Mouse (Mus musculus): ENCODE measurements around the gene Dnaja3. TPM values are rescaled to one million over a fixed set of nuclear protein-coding genes. Genes with fewer than 3 reads are reported as not detected.

The Dnaja3 gene
- polyA plus RNA-seq, 1 experiment from 2014 or later: 88.7 TPM

- 54% methylated on average over 7 of the region's 7 CpGs for WGBS
- no peaks in the 10 kb centered on the region for H3K9me3 ChIP-seq (replicated peaks; ENCODE audit: control insufficient read depth, low read length)
- ATAC-seq (replicated peaks; ENCODE audit: extremely low read depth, insufficient read depth, low FRiP score): no peak
- no peaks in the 10 kb centered on the region for H3K36me3 ChIP-seq (ENCODE audit: control insufficient read depth, insufficient read depth)
- H3K4me3 ChIP-seq (ENCODE audit: low read length): no peak overlapping the region
- H3K27me3 ChIP-seq (ENCODE audit: control insufficient read depth, insufficient read depth, low read length): no peaks in the 10 kb centered on the region
- H3K4me2 ChIP-seq (ENCODE audit: low read depth, low read length): 0 out of 2 replicates have a peak overlapping the region, but pooled peaks have one; percentile 8
- peak overlapping the region; percentile 6 for H3K27ac ChIP-seq (ENCODE audit: low read length)
- H3K4me1 ChIP-seq (ENCODE audit: control insufficient read depth, insufficient read depth, low read length): peaks cover 77% of the 10 kb centered on the region
- no peak overlapping the region for H3K9ac ChIP-seq (ENCODE audit: low read length)
Measured at GRCm38 (mm10) chr16:4597296-4597695, 42.5 kb upstream of the Dnaja3 start.

- Histone ChIP-seq H3K9me3 (replicated peaks; ENCODE audit: control insufficient read depth, low read length) (no peaks in the 10 kb centered on the region), H3K27ac (ENCODE audit: low read length) (no peak overlapping the region), H3K9ac (ENCODE audit: low read length) (no peak overlapping the region; the same call in 1 of the 2 replicates), H3K4me3 (ENCODE audit: low read length) (no peak overlapping the region), H3K27me3 (ENCODE audit: control insufficient read depth, insufficient read depth, low read length) (no peaks in the 10 kb centered on the region), H3K4me2 (ENCODE audit: low read depth, low read length) (no peak overlapping the region), H3K4me1 (ENCODE audit: control insufficient read depth, insufficient read depth, low read length) (peaks cover 78% of the 10 kb centered on the region), H3K36me3 (ENCODE audit: control insufficient read depth, insufficient read depth) (no peaks in the 10 kb centered on the region)
- ATAC-seq (replicated peaks; ENCODE audit: extremely low read depth, insufficient read depth, low FRiP score): no peak
- WGBS: 76% methylated on average over 5 of the region's 5 CpGs
Measured at GRCm38 (mm10) chr16:4598041-4598440, 41.7 kb upstream of the Dnaja3 start.

GRCm38 (mm10) chr16:4598891-4599543 lies 40.8 kb upstream of the Dnaja3 start:
- peak overlapping the region; percentile 38; the same call in 1 of the 2 replicates for H3K9ac ChIP-seq (ENCODE audit: low read length)

GRCm38 (mm10) chr16:4599616-4600015 lies 40.2 kb upstream of the Dnaja3 start:
- 85% methylated on average over 3 of the region's 3 CpGs for WGBS
- no peak overlapping the region for H3K4me2 ChIP-seq (ENCODE audit: low read depth, low read length)
- no peaks in the 10 kb centered on the region for H3K36me3 ChIP-seq (ENCODE audit: control insufficient read depth, insufficient read depth)
- H3K27ac ChIP-seq (ENCODE audit: low read length): no peak overlapping the region
- peaks cover 90% of the 10 kb centered on the region for H3K4me1 ChIP-seq (ENCODE audit: control insufficient read depth, insufficient read depth, low read length)
- H3K4me3 ChIP-seq (ENCODE audit: low read length): no peak overlapping the region
- ATAC-seq (replicated peaks; ENCODE audit: extremely low read depth, insufficient read depth, low FRiP score): no peak
- H3K9me3 ChIP-seq (replicated peaks; ENCODE audit: control insufficient read depth, low read length): no peaks in the 10 kb centered on the region
- no peak overlapping the region for H3K9ac ChIP-seq (ENCODE audit: low read length)
- no peaks in the 10 kb centered on the region for H3K27me3 ChIP-seq (ENCODE audit: control insufficient read depth, insufficient read depth, low read length)

More at GRCm38 (mm10) chr16:4598891-4599543, 40.8 kb upstream of the Dnaja3 start:
- Histone ChIP-seq H3K27ac (ENCODE audit: low read length) (peak overlapping the region; percentile 34), H3K9me3 (replicated peaks; ENCODE audit: control insufficient read depth, low read length) (no peaks in the 10 kb centered on the region), H3K4me2 (ENCODE audit: low read depth, low read length) (no peak overlapping the region), H3K27me3 (ENCODE audit: control insufficient read depth, insufficient read depth, low read length) (no peaks in the 10 kb centered on the region), H3K36me3 (ENCODE audit: control insufficient read depth, insufficient read depth) (no peaks in the 10 kb centered on the region), H3K4me3 (ENCODE audit: low read length) (no peak overlapping the region), H3K4me1 (ENCODE audit: control insufficient read depth, insufficient read depth, low read length) (peaks cover 84% of the 10 kb centered on the region)
- WGBS: 31% methylated on average over 6 of the region's 6 CpGs
- ATAC-seq (replicated peaks; ENCODE audit: extremely low read depth, insufficient read depth, low FRiP score): no peak

- no peak overlapping the region for H3K4me3 ChIP-seq (ENCODE audit: low read length)
- H3K9ac ChIP-seq (ENCODE audit: low read length): peak overlapping the region; percentile 38
- no peaks in the 10 kb centered on the region for H3K27me3 ChIP-seq (ENCODE audit: control insufficient read depth, insufficient read depth, low read length)
- peak overlapping the region; percentile 61 for H3K27ac ChIP-seq (ENCODE audit: low read length)
- peaks cover 93% of the 10 kb centered on the region for H3K4me1 ChIP-seq (ENCODE audit: control insufficient read depth, insufficient read depth, low read length)
- no peaks in the 10 kb centered on the region for H3K9me3 ChIP-seq (replicated peaks; ENCODE audit: control insufficient read depth, low read length)
- H3K36me3 ChIP-seq (ENCODE audit: control insufficient read depth, insufficient read depth): no peaks in the 10 kb centered on the region
- no peak for ATAC-seq (replicated peaks; ENCODE audit: extremely low read depth, insufficient read depth, low FRiP score)
- WGBS: 63% methylated on average over 9 of the region's 9 CpGs
- H3K4me2 ChIP-seq (ENCODE audit: low read depth, low read length): no peak overlapping the region
Measured at GRCm38 (mm10) chr16:4600701-4601310, 39.0 kb upstream of the Dnaja3 start.

- 15% methylated on average over 3 of the region's 3 CpGs for WGBS
- H3K4me2 ChIP-seq (ENCODE audit: low read depth, low read length): no peak overlapping the region
- H3K36me3 ChIP-seq (ENCODE audit: control insufficient read depth, insufficient read depth): no peaks in the 10 kb centered on the region
- H3K9ac ChIP-seq (ENCODE audit: low read length): peak overlapping the region; percentile 37
- H3K4me1 ChIP-seq (ENCODE audit: control insufficient read depth, insufficient read depth, low read length): peaks cover 93% of the 10 kb centered on the region
- no peak overlapping the region for H3K4me3 ChIP-seq (ENCODE audit: low read length)
- H3K27me3 ChIP-seq (ENCODE audit: control insufficient read depth, insufficient read depth, low read length): no peaks in the 10 kb centered on the region
- peak overlapping the region; percentile 85 for H3K27ac ChIP-seq (ENCODE audit: low read length)
- ATAC-seq (replicated peaks; ENCODE audit: extremely low read depth, insufficient read depth, low FRiP score): no peak
- H3K9me3 ChIP-seq (replicated peaks; ENCODE audit: control insufficient read depth, low read length): no peaks in the 10 kb centered on the region
Measured at GRCm38 (mm10) chr16:4602189-4602588, 37.6 kb upstream of the Dnaja3 start.

- Histone ChIP-seq H3K27me3 (ENCODE audit: control insufficient read depth, insufficient read depth, low read length) (no peaks in the 10 kb centered on the region), H3K4me3 (ENCODE audit: low read length) (no peak overlapping the region), H3K4me2 (ENCODE audit: low read depth, low read length) (peak overlapping the region; percentile 8), H3K36me3 (ENCODE audit: control insufficient read depth, insufficient read depth) (no peaks in the 10 kb centered on the region), H3K27ac (ENCODE audit: low read length) (peak overlapping the region; percentile 85), H3K4me1 (ENCODE audit: control insufficient read depth, insufficient read depth, low read length) (peaks cover 92% of the 10 kb centered on the region), H3K9ac (ENCODE audit: low read length) (peak overlapping the region; percentile 61), H3K9me3 (replicated peaks; ENCODE audit: control insufficient read depth, low read length) (no peaks in the 10 kb centered on the region)
- peak; percentile 53 for ATAC-seq (replicated peaks; ENCODE audit: extremely low read depth, insufficient read depth, low FRiP score)
- WGBS: 11% methylated on average over 7 of the region's 7 CpGs
Measured at GRCm38 (mm10) chr16:4602766-4603452, 36.9 kb upstream of the Dnaja3 start.

GRCm38 (mm10) chr16:4603453-4603837 lies 36.3 kb upstream of the Dnaja3 start:
- H3K4me2 ChIP-seq (ENCODE audit: low read depth, low read length): peak overlapping the region; percentile 8; the same call in 1 of the 2 replicates

More at GRCm38 (mm10) chr16:4603453-4603837, 36.3 kb upstream of the Dnaja3 start:
- peak overlapping the region; percentile 85 for H3K27ac ChIP-seq (ENCODE audit: low read length)
- no peak for ATAC-seq (replicated peaks; ENCODE audit: extremely low read depth, insufficient read depth, low FRiP score)
- no peak overlapping the region for H3K4me3 ChIP-seq (ENCODE audit: low read length)
- H3K9me3 ChIP-seq (replicated peaks; ENCODE audit: control insufficient read depth, low read length): no peaks in the 10 kb centered on the region
- no peaks in the 10 kb centered on the region for H3K27me3 ChIP-seq (ENCODE audit: control insufficient read depth, insufficient read depth, low read length)
- peaks cover 89% of the 10 kb centered on the region for H3K4me1 ChIP-seq (ENCODE audit: control insufficient read depth, insufficient read depth, low read length)
- WGBS: 56% methylated on average over 1 of the region's 1 CpGs
- H3K9ac ChIP-seq (ENCODE audit: low read length): peak overlapping the region; percentile 61
- H3K36me3 ChIP-seq (ENCODE audit: control insufficient read depth, insufficient read depth): no peaks in the 10 kb centered on the region; the same call in 1 of the 2 replicates
